Mouse (Mus musculus) cerebellum, adult 2 months (tissue): ENCODE data around the gene Sgms1.

Source experiments
- CTCF ChIP-seq: fragments of 200-500 bp; IDR thresholded peaks from 2 replicates; pipeline ENCODE4 v1.5.1; 2011; ENCODE audit warnings: low read depth, mild to moderate bottlenecking, control low read depth, low read length, moderate library complexity, borderline replicate concordance; ENCODE audit not compliant: insufficient read depth
- POLR2A ChIP-seq: fragments of 200-500 bp; IDR thresholded peaks from 2 replicates; pipeline ENCODE4 v1.6.1; 2011; ENCODE audit warnings: low read length, control low read depth, borderline replicate concordance; ENCODE audit not compliant: insufficient read depth

- no peak for TF ChIP-seq CTCF
- TF ChIP-seq POLR2A, result no peak
Measured at GRCm38 (mm10) chr19:32181721-32182394, 207.7 kb downstream of the Sgms1 start.
